In genomic region chrX:7883841-7884567, GRCm38 (mm10) we compare ENCODE assay signal across 8 mouse cellular contexts. TPM values are rescaled to one million over a fixed set of nuclear protein-coding genes. Genes with fewer than 3 reads are reported as not detected.
DNase-seq lines count a peak whose midpoint lies in the region; ATAC-seq and TF ChIP-seq lines count a peak whose summit lies in the region.

Gene Slc35a2 (plus strand): TSS chrX:7884028.

- DNase-seq in B cell, adult 2 months, result peak; percentile 76 to 77
- peak; percentile 91 for DNase-seq in brain, embryonic 14.5 days (ENCODE audit: low read depth)
- DNase-seq in liver, adult 2 months (ENCODE audit: extremely low read depth, low read depth, low spot score), result peak; percentile 93
- DNase-seq in splenic B cell, adult 2 months (ENCODE audit: low read depth, low spot score), result peak; percentile 87

- WGBS in heart, embryonic 11.5 days (ENCODE audit: insufficient replicate concordance), result 10% methylated on average over 49 of the region's 49 CpGs
- WGBS in kidney, embryonic 16.5 days, result 20% methylated on average over 49 of the region's 49 CpGs
- WGBS in liver, adult 2 months, result under 1% methylated on average over 46 of the region's 49 CpGs

- peak within 1 kb of the TSS; percentile 20 for H3ac ChIP-seq in myocyte (ENCODE audit: control insufficient read depth, insufficient read length)

- peaks cover 13% of the 10 kb centered on the region for H3K36me3 ChIP-seq in erythroblast, embryonic 14.5 days (ENCODE audit: control insufficient read depth)
- no peaks in the 10 kb centered on the region for H3K36me3 ChIP-seq in heart, embryonic 11.5 days (ENCODE audit: control insufficient read depth, insufficient read depth, low read length)
- no peaks in the 10 kb centered on the region for H3K36me3 ChIP-seq in kidney, embryonic 16.5 days (ENCODE audit: insufficient read depth, low read length)
- H3K36me3 ChIP-seq in liver, adult 2 months (ENCODE audit: control insufficient read depth, insufficient read depth, low read length), result peaks cover 1% of the 10 kb centered on the region; the same call in 1 of the 2 replicates
- H3K36me3 ChIP-seq in myocyte (ENCODE audit: control insufficient read depth, insufficient read depth), result no peaks in the 10 kb centered on the region
- H3K36me3 ChIP-seq in splenic B cell, adult 2 months (ENCODE audit: control insufficient read depth, insufficient read depth, low read length, poor library complexity, severe bottlenecking), result no peaks in the 10 kb centered on the region; the same call in 1 of the 2 replicates

- peak within 1 kb of the TSS; percentile 48 for H3K9ac ChIP-seq in heart, embryonic 11.5 days (ENCODE audit: low read depth, low read length)
- H3K9ac ChIP-seq in kidney, embryonic 16.5 days (replicated peaks; ENCODE audit: low read length), result peak within 1 kb of the TSS; percentile 66
- H3K9ac ChIP-seq in liver, adult 2 months (ENCODE audit: low read depth, low read length), result peak within 1 kb of the TSS; percentile 72

- H3K4me1 ChIP-seq in erythroblast, embryonic 14.5 days (ENCODE audit: control insufficient read depth), result peaks cover 31% of the 10 kb centered on the region
- no peaks in the 10 kb centered on the region; the same call in 1 of the 2 replicates for H3K4me1 ChIP-seq in heart, embryonic 11.5 days (ENCODE audit: control insufficient read depth, insufficient read depth, low read length)
- 0 out of 2 replicates have a peak, but pooled peaks cover 5% of the 10 kb centered on the region for H3K4me1 ChIP-seq in kidney, embryonic 16.5 days (ENCODE audit: insufficient read depth, low read length)
- no peaks in the 10 kb centered on the region for H3K4me1 ChIP-seq in liver, adult 2 months (ENCODE audit: control insufficient read depth, insufficient read depth, low read length)

- no peak for TF ChIP-seq CTCF in brain, embryonic 14.5 days (IDR thresholded peaks at IDR 0.05; ENCODE audit: borderline replicate concordance, extremely low read depth, insufficient read depth, insufficient read length)
- TF ChIP-seq CTCF in liver, adult 2 months (IDR thresholded peaks at IDR 0.05; ENCODE audit: low read depth, low read length), result no peak

- H3K79me2 ChIP-seq in liver, adult 2 months (ENCODE audit: control insufficient read depth, insufficient read depth, low read length), result peaks cover 6% of the 10 kb centered on the region; the same call in 1 of the 2 replicates
- H3K79me2 ChIP-seq in myocyte (ENCODE audit: control insufficient read depth, insufficient read depth), result peaks cover 11% of the 10 kb centered on the region

- H3K9me3 ChIP-seq in erythroblast, embryonic 14.5 days (ENCODE audit: control insufficient read depth, low read length), result no peaks in the 10 kb centered on the region
- H3K9me3 ChIP-seq in heart, embryonic 11.5 days (replicated peaks; ENCODE audit: control insufficient read depth, low read length), result no peaks in the 10 kb centered on the region
- no peaks in the 10 kb centered on the region for H3K9me3 ChIP-seq in kidney, embryonic 16.5 days (ENCODE audit: low read length)

- H3K27ac ChIP-seq in heart, embryonic 11.5 days (ENCODE audit: low read depth, low read length), result peak within 1 kb of the TSS; percentile 67
- H3K27ac ChIP-seq in kidney, embryonic 16.5 days (ENCODE audit: low read length), result peak within 1 kb of the TSS; percentile 85
- H3K27ac ChIP-seq in liver, adult 2 months (replicated peaks; ENCODE audit: insufficient read depth, low read depth, low read length), result peak within 1 kb of the TSS; percentile 84

- peak; percentile 85 for ATAC-seq in heart, embryonic 11.5 days (replicated peaks; ENCODE audit: insufficient number of reproducible peaks, low FRiP score, low TSS enrichment)
- peak; percentile 96 for ATAC-seq in kidney, embryonic 16.5 days (ENCODE audit: low FRiP score, low TSS enrichment)

- peak within 1 kb of the TSS; percentile 75 for H3K4me3 ChIP-seq in erythroblast, embryonic 14.5 days (replicated peaks)
- H3K4me3 ChIP-seq in heart, embryonic 11.5 days (ENCODE audit: low read depth, low read length), result peak within 1 kb of the TSS; percentile 54
- peak within 1 kb of the TSS; percentile 69 for H3K4me3 ChIP-seq in kidney, embryonic 16.5 days (ENCODE audit: low read length)
- peak within 1 kb of the TSS; percentile 88 for H3K4me3 ChIP-seq in liver, adult 2 months (ENCODE audit: insufficient read depth, low read depth, low read length)
- peak within 1 kb of the TSS; percentile 48 for H3K4me3 ChIP-seq in myocyte

- TF ChIP-seq POLR2A in brain, embryonic 14.5 days (IDR thresholded peaks at IDR 0.05; ENCODE audit: borderline replicate concordance, extremely low read depth, insufficient read depth, insufficient read length, poor library complexity, severe bottlenecking), result no peak
- peak; percentile 35; the same call in 1 of the 2 replicates for TF ChIP-seq POLR2A in liver, adult 2 months (IDR thresholded peaks at IDR 0.05; ENCODE audit: extremely low read depth, insufficient read depth, low read length)
- TF ChIP-seq POLR2A in myocyte (IDR thresholded peaks at IDR 0.05; ENCODE audit: insufficient read length, low read depth), result peak; percentile 65

- peak within 1 kb of the TSS; percentile 67 for H3K4me2 ChIP-seq in heart, embryonic 11.5 days
- H3K4me2 ChIP-seq in kidney, embryonic 16.5 days (replicated peaks; ENCODE audit: low read depth, low read length), result peak within 1 kb of the TSS; percentile 65
- H3K4me2 ChIP-seq in myocyte (ENCODE audit: low read depth), result peak within 1 kb of the TSS; percentile 81

- peaks cover 4% of the 10 kb centered on the region; the same call in 1 of the 2 replicates for H3K27me3 ChIP-seq in erythroblast, embryonic 14.5 days (ENCODE audit: control insufficient read depth)
- H3K27me3 ChIP-seq in heart, embryonic 11.5 days (ENCODE audit: control insufficient read depth, insufficient read depth, low read length), result no peaks in the 10 kb centered on the region
- no peaks in the 10 kb centered on the region for H3K27me3 ChIP-seq in kidney, embryonic 16.5 days (ENCODE audit: insufficient read depth, low read length)
- no peaks in the 10 kb centered on the region for H3K27me3 ChIP-seq in liver, adult 2 months (ENCODE audit: control insufficient read depth, insufficient read depth, low read length)
- no peaks in the 10 kb centered on the region for H3K27me3 ChIP-seq in myocyte (ENCODE audit: control insufficient read depth, insufficient read depth, insufficient read length)
- H3K27me3 ChIP-seq in splenic B cell, adult 2 months (ENCODE audit: control insufficient read depth, insufficient read depth, low read length, poor library complexity, severe bottlenecking), result no peaks in the 10 kb centered on the region

TF ChIP-seq in myocyte, 11 proteins besides CTCF, POLR2A, EP300 and RAD21:
- TF ChIP-seq TCF12 (IDR thresholded peaks at IDR 0.05; ENCODE audit: insufficient read depth, poor library complexity, severe bottlenecking), result no peak
- peak; percentile 46 for TF ChIP-seq POLR2AphosphoS2 (IDR thresholded peaks at IDR 0.05; ENCODE audit: insufficient read length, low read depth)
- peak in 2 of 3 experiments; percentile 6 to 43 for TF ChIP-seq MYOD1 (IDR thresholded peaks at IDR 0.05; ENCODE audit: control insufficient read depth in 1 of 3, insufficient read length in 2 of 3, low read depth in 2 of 3)

RNA-seq across cellular contexts. Expression of gene Slc35a2, which starts in this region (rescaled TPM):
- 41.0 and 60.1 TPM in 2 replicates for polyA plus RNA-seq in brain, embryonic 14.5 days (2012; rRNA removed)
- polyA plus RNA-seq in erythroblast, embryonic 14.5 days (2012), result 4.4 and 4.8 TPM in 2 replicates
- 16.9 and 19.1 TPM in 2 replicates for polyA plus RNA-seq in heart, embryonic 11.5 days (2014; fragmentation: Nextera tagmentation; extraction: Ambion mirVana)
- 37.8 and 41.1 TPM in 2 replicates for polyA plus RNA-seq in kidney, embryonic 16.5 days (2015; fragmentation: Nextera tagmentation; extraction: Ambion mirVana)
- 10.6 and 11.5 TPM in 2 replicates for total RNA-seq in liver, adult 2 months (2014; rRNA removed)
- polyA plus RNA-seq in liver, adult 2 months (2012; rRNA removed), result 34.7 and 42.6 TPM in 2 replicates
- polyA plus RNA-seq in myocyte (2012; fragmentation: generic; extraction: Trizol), result 32.9 TPM

Comparison
In these comparisons a context has a peak if more than half of its experiments do, and no peak if none do; other contexts are left out.
1. Peak in every context shown above with its lines: DNase-seq, ATAC-seq, H3K4me3 ChIP-seq and H3K27ac ChIP-seq.